Mouse (Mus musculus): Measurements from ENCODE around the gene Has3.

The Has3 gene

GRCm38 (mm10) chr8:106932376-106933065, 62.5 kb downstream of the Has3 start:
- peak; percentile 26 for DNase-seq (ENCODE audit: low read depth, low spot score)

GRCm38 (mm10) chr8:106933506-106934143, 63.6 kb downstream of the Has3 start:
- DNase-seq (ENCODE audit: low read depth, low spot score), result no peak

Data from embryo, embryonic 11.5 days (tissue).